Mouse (Mus musculus): ENCODE measurements around the gene Dnajc6.

- no peak for TF ChIP-seq TAL1 (IDR thresholded peaks at IDR 0.05; ENCODE audit: low read length)
- peak; percentile 30; the same call in 1 of the 2 replicates for TF ChIP-seq GATA1 (IDR thresholded peaks at IDR 0.05; ENCODE audit: low read length)
These were observed 159.0 kb downstream of the Dnajc6 start for GRCm38 (mm10) chr4:101655415-101655790.
